Mouse (Mus musculus) olfactory bulb, adult 2 months (tissue): ENCODE results near the gene 6430548M08Rik. TPM values are rescaled to one million over a fixed set of nuclear protein-coding genes. Genes with fewer than 3 reads are reported as not detected.

Source experiments
- H3K27ac ChIP-seq: fragments of 200-500 bp; 2 replicates; pipeline ENCODE4 v1.5.1; 2012; ENCODE audit warnings: low read depth, low read length; ENCODE audit not compliant: insufficient read depth
- H3K4me1 ChIP-seq: fragments of 200-500 bp; 2 replicates; pipeline ENCODE4 v1.6.1; 2012; ENCODE audit warnings: low read length; ENCODE audit not compliant: control insufficient read depth, insufficient read depth
- H3K4me3 ChIP-seq: fragments of 200-500 bp; 2 replicates; pipeline ENCODE4 v1.5.1; 2012; ENCODE audit warnings: mild to moderate bottlenecking, low read depth, low read length, moderate library complexity; ENCODE audit not compliant: insufficient read depth
- CTCF ChIP-seq: fragments of 200-500 bp; IDR thresholded peaks from 2 replicates; pipeline ENCODE4 v1.5.1; 2012; ENCODE audit warnings: low read depth, mild to moderate bottlenecking, low read length, moderate library complexity; ENCODE audit not compliant: insufficient read depth
- POLR2A ChIP-seq: fragments of 200-500 bp; IDR thresholded peaks from 2 replicates; pipeline ENCODE4 v1.6.1; 2012; ENCODE audit warnings: mild to moderate bottlenecking, low read depth, low read length, moderate library complexity; ENCODE audit not compliant: insufficient read depth
- WGBS: fragments of 180-500 bp; shearing (Covaris S2); methylation state at CpG from one replicate; pipeline ENCODE4 v1.1.7; 2018; 5-methylcytosine and 5-hydroxymethylcytosine counted together
- polyA plus RNA-seq: library from polyadenylated mRNA; stranded (reverse); fragments of >200 nt; gene quantifications from 2 replicates; pipeline ENCODE4 v1.2.4, GENCODE M21; 2012; ENCODE audit warnings: low replicate concordance; ENCODE audit not compliant: missing spikeins, insufficient read depth, insufficient read length

Gene 6430548M08Rik
- polyA plus RNA-seq, 1 experiment = 540 TPM

DNA sequence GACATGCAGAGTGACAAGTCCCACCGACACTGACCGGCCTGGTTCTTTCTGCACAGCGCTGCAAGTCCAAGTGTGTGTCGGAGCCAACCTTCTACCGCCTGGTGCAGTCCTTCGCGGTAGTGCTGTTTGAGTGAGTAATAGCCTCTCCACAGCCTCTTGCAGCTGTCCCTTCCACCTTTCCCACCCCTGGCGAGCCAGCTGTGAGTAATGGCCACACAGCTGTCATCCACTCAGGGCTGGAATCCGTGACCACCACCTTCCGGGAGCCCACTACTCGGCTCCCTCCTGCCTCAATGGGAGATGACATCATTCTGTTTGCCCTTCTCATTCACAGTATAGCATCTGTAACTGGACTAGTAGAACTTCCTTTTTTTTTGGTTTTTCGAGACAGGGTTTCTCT, 36.1 kb downstream of the 6430548M08Rik start:
- Histone ChIP-seq H3K27ac (no peak overlapping the region), H3K4me1 (peaks cover 33% of the 10 kb centered on the region), H3K4me3 (no peak overlapping the region)
- TF ChIP-seq CTCF (no peak), POLR2A (no peak)
- 70% methylated on average over 12 of the region's 12 CpGs for WGBS

DNA sequence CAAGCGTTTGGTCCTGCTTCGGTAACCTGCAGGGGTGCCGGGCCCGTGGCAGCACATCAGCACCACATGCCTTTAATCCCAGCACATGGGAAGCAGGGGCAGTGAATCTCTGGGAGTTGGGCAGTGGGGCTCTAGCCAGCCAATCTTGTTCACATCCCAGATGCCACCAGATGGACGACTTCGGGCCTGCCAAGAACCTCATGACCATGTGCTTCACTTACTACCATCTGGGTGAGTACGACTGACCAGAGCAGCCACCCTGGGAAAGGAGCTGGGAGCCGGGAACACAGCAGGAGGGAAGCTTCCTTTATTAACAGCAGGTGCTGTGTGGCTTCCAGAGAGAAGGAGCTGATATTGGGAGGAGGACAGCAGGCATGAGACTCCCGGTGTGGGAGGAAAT, 37.2 kb downstream of the 6430548M08Rik start:
- H3K4me1 ChIP-seq = peaks cover 35% of the 10 kb centered on the region
- no peak overlapping the region for H3K27ac ChIP-seq
- no peak for TF ChIP-seq POLR2A
- TF ChIP-seq CTCF = no peak
- no peak overlapping the region for H3K4me3 ChIP-seq
- WGBS = 68% methylated on average over 9 of the region's 9 CpGs

DNA sequence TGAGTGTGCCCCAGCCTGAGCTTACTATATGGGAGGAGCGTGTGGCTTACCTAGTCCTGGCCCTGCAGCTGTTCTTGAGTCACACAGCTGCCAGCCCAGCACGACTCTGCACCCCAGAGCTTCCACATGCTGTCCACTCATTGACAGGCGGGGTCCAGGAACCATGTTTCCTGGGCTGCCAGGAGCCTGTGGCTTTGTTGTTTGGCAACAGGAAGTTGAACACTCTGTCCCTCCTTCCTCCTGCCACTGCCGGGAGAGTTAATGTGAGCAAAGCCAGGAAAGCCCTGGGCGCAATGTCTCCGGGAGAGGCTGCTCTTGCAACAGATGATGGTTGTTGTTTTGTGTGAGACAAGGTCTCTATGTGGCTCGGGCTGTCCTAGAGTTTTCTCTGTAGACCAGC, 38.7 kb downstream of the 6430548M08Rik start:
- H3K27ac ChIP-seq = no peak overlapping the region
- no peak for TF ChIP-seq CTCF
- TF ChIP-seq POLR2A = no peak
- H3K4me1 ChIP-seq = peaks cover 41% of the 10 kb centered on the region
- 62% methylated on average over 7 of the region's 7 CpGs for WGBS
- H3K4me3 ChIP-seq = no peak overlapping the region

DNA sequence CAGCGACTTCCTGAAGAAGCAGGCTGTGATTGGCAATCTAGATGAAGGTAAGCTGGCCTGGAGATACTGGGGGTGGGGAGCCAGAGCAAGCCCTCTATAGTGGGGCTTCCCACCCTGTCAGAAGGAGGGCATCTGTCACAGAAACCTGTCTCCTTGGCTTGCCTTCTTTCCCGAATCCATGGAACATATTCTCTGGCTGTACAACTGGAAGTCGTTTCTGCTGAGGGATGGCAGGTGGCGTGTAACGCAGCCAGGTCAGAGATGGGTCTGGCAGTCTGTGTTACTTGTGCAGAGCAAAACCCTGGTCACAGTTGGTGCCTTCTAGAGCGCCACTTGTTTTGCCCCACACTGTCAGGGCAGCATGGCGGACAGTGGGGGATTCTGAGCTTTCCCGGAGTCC, 46.4 kb downstream of the 6430548M08Rik start:
- WGBS = 76% methylated on average over 8 of the region's 8 CpGs
- no peak overlapping the region for H3K4me3 ChIP-seq
- no peak for TF ChIP-seq CTCF
- no peak for TF ChIP-seq POLR2A
- peaks cover 44% of the 10 kb centered on the region for H3K4me1 ChIP-seq
- H3K27ac ChIP-seq = peak overlapping the region; percentile 85; the same call in 1 of the 2 replicates

DNA sequence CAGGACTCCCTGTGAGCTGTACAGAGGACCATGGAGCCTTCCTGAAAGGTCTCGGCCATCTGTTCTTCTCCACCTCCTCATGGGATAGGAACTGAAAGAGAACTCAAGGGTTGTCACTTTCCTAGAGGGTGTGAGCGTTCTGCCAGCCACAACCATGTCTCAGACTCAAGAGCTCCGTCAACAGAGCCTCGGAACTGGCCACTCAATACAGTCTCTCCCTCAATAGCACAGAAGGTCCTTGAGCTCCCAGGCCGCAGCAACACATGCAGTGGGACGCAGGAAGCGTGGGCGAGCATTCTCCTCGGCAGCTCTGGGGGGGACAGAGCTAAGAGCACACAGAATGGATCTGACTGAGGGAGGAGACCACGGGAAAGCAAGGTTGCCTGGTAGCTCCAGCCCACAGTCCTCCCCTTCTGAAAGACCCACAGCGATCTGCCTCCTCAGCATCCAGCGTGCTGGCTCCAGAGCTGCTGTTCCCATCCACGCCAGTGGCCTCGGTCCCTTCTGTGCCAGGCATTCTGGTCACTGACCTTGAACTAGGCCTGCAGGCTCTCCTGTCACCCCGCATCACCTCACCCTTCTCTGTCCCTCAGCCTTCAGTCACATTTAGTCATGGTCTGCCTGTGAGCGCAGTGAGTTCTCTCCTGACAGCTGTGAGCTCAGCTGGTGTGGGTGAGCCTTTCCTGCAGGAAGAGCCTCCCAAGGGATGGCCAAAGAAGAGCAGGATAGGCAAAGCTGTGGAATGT, 47.9 kb downstream of the 6430548M08Rik start:
- TF ChIP-seq CTCF (no peak), POLR2A (no peak)
- no peak overlapping the region for H3K4me3 ChIP-seq
- H3K4me1 ChIP-seq = peaks cover 29% of the 10 kb centered on the region
- 60% methylated on average over 16 of the region's 16 CpGs for WGBS
- H3K27ac ChIP-seq = peak overlapping the region; percentile 85

DNA sequence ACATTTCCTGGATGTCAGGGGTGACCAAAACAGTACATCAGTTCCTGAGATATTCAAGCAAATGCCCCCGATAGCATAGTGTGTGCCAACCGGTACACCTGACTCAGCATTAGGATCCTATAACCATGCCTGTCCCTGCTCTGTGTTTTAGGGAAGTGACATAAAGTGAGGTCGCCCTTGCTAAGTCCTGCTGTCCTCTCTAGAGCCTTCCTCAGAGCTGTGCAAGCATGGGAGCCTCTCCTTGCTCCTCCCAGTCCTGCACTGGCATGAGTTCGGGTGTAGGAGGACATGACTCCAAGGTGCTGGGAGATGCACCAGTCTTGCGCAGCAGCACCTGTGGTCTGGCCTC, 48.4 kb downstream of the 6430548M08Rik start:
- WGBS = 85% methylated on average over 5 of the region's 5 CpGs
- peaks cover 32% of the 10 kb centered on the region for H3K4me1 ChIP-seq
- peak overlapping the region; percentile 85 for H3K27ac ChIP-seq

DNA sequence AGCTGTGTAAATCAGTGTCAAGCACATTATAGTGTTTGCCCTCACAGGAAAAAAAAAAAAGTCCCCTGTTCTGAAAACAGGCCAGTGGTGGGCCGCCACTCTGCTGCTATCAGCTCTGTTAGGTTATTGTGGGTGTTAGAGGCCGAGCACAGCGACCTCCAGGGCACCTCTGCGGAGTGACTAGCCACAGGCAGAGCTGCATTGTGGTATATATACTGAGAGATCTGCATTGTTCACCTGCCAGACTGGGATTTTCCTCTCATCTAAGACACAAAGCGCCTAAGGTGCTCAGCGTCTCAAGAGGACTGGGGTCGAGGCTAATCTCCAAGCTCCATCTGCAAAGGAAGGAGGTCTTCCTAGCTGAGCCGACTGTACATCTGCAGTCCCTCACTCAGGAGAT, 49.4 kb downstream of the 6430548M08Rik start:
- 77% methylated on average over 8 of the region's 8 CpGs for WGBS
- Histone ChIP-seq H3K4me1 (peaks cover 40% of the 10 kb centered on the region), H3K27ac (no peak overlapping the region), H3K4me3 (no peak overlapping the region)
- TF ChIP-seq CTCF (no peak), POLR2A (no peak)

More for the DNA sequence above, 48.4 kb downstream of the 6430548M08Rik start:
- no peak for TF ChIP-seq CTCF
- H3K4me3 ChIP-seq = no peak overlapping the region

DNA sequence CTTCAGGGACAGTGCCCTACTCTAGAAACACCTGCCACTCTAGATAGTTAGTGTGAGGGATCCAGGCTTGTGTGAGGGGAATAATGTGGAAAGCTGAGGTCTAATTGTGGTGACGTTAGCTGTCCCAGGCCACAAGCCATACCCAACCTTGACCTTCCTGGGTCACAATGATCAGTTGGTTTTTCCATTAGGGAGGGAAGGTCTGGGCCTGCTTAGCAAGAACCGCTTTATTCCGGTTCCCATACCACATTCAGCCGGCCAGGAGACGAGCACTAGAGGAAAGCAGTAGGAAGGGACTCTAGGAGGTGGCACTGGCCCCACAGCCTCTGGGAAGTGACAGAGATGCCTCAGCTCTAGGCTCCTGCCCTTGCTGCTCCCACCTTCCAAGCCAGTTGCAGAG, 50.1 kb downstream of the 6430548M08Rik start:
- Histone ChIP-seq H3K4me3 (no peak overlapping the region), H3K4me1 (peaks cover 44% of the 10 kb centered on the region), H3K27ac (no peak overlapping the region)
- 91% methylated on average over 5 of the region's 5 CpGs for WGBS
- no peak for TF ChIP-seq CTCF
- TF ChIP-seq POLR2A = no peak

DNA sequence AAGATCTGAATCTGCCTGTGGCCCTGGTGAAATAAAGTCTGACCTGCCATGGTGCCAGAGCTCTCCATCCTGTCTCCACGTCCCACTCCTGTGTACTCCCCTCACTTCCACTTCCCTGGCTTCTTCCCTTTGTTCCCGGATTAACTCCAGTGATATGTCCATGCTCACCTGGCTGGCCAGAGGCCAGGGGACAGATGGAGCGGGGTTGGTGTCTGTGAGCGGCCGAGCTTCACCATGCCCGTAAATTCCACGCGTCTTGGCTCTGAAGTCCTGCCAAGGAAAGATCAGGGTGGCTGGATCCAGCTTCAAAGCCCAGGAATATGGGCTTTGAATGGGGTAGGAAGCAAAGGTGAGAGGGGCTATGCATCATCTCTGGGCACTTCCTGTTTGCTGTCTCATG, 53.2 kb downstream of the 6430548M08Rik start:
- WGBS = 84% methylated on average over 8 of the region's 8 CpGs
- H3K27ac ChIP-seq = no peak overlapping the region
- H3K4me3 ChIP-seq = no peak overlapping the region
- TF ChIP-seq POLR2A (no peak), CTCF (no peak)
- peaks cover 29% of the 10 kb centered on the region for H3K4me1 ChIP-seq
